Mouse (Mus musculus): ENCODE measurements around the gene 0610009B22Rik.
"Not testable (repeated sequence)": the region's sequence is repeated elsewhere in the genome, so short reads cannot be mapped to it uniquely, and the experiment has no call there.

0610009B22Rik gene

GRCm38 (mm10) chr11:51688330-51689328, at the start of gene 0610009B22Rik:
Gene 0610009B22Rik, minus strand, starts transcription at chr11:51688874.
- DNase-seq (ENCODE audit: low spot score in 2 of 2): peak; percentile 99 to 100

GRCm38 (mm10) chr11:51734218-51734617, 45.5 kb upstream of the 0610009B22Rik start:
- not testable (repeated sequence) for DNase-seq (ENCODE audit: low spot score in 2 of 2)

GRCm38 (mm10) chr11:51732883-51733282, 44.2 kb upstream of the 0610009B22Rik start:
- DNase-seq (ENCODE audit: low spot score in 2 of 2): no peak

- DNase-seq (ENCODE audit: low spot score in 2 of 2): no peak
Measured at GRCm38 (mm10) chr11:51721066-51721465, 32.4 kb upstream of the 0610009B22Rik start.

DNA sequence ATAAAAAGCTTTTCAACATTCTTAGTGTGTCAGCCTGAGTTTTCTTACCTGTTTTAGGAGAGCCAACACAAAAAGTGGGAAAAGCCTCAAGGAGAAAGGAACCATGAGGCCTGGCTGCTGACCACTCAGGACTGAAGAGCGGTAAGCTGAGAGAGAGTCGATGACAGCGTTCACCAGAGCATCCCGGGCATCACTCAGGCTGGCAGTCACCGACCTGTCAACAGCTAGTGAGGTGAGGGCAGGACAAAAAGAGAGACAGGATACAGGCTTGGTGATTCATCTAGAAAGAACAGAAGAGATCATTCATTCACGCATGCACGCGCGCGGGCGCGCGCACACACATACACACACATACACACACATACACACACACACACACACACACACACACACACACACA, 18.4 kb upstream of the 0610009B22Rik start:
- DNase-seq (ENCODE audit: low spot score in 2 of 2): no peak

DNA sequence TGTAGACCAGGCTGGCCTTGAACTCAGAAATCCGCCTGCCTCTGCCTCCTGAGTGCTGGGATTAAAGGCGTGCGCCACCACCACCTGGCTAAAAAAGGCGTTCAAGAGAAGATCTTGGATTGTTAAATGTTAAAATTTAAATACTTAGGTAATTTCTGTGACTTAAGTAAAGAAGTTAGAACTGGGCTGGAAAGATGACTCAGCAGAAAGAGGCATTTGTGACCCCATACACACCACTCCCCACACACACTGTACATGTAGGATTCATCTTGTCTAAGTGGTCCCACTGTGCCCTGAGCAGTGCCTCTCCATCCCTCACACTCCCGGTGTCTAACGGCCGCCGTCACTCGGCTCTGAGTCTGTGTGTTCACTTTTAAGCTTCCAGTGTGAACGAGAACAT, 17.8 kb upstream of the 0610009B22Rik start:
- no peak for DNase-seq (ENCODE audit: low spot score in 2 of 2)

GRCm38 (mm10) chr11:51703379-51703998, 14.8 kb upstream of the 0610009B22Rik start:
- DNase-seq (ENCODE audit: low spot score in 2 of 2): no peak

GRCm38 (mm10) chr11:51702831-51703230, 14.2 kb upstream of the 0610009B22Rik start:
- no peak for DNase-seq (ENCODE audit: low spot score in 2 of 2)

- no peak for DNase-seq (ENCODE audit: low spot score in 2 of 2)
Measured at GRCm38 (mm10) chr11:51694984-51695383, 6.3 kb upstream of the 0610009B22Rik start.

DNA sequence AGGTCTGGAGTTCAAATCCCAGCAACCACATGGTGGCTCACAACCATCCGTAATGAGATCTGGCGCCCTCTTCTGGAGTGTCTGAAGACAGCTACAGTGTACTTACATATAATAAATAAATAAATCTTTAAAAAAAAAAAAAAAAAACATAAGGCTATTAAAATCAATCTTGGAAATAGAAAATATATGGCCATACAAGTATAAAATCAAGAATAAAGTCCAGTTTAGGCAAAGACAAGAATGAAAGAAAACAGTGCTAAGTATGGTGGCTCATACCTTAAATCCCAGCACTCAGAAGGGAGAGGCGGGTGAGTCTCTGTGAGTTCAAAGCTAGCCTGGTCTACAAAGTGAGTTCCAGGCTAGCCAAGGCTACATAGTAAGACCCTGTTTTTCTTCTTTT, 1.9 kb upstream of the 0610009B22Rik start:
- not testable (repeated sequence) for DNase-seq (ENCODE audit: low spot score in 2 of 2)

- no peak for DNase-seq (ENCODE audit: low spot score in 2 of 2)
Measured at GRCm38 (mm10) chr11:51689343-51689742, 669 bp upstream of the 0610009B22Rik start.

DNA sequence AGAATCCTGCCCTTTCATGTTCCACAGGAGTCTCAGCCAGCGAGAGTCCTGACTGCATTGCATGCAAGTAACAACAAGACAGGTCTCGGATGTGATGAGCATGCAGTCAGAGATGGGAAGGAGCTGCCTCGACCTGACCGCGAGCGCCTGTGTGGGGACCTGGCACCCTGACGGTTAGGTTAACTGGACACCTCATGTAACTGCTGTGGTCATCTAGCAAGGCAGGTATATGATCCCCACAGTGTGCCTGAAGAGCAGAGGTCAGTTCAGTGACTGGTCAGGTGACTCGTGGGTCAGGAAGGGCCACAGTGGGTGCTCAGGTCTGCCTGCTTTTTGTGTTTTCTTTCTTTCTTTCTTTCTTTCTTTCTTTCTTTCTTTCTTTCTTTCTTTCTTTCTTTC, 6.7 kb downstream of the 0610009B22Rik start:
- no peak for DNase-seq (ENCODE audit: low spot score in 2 of 2)

- DNase-seq (ENCODE audit: low spot score in 2 of 2): peak; percentile 50 to 82
Measured at GRCm38 (mm10) chr11:51681324-51681975, 7.2 kb downstream of the 0610009B22Rik start.

DNA sequence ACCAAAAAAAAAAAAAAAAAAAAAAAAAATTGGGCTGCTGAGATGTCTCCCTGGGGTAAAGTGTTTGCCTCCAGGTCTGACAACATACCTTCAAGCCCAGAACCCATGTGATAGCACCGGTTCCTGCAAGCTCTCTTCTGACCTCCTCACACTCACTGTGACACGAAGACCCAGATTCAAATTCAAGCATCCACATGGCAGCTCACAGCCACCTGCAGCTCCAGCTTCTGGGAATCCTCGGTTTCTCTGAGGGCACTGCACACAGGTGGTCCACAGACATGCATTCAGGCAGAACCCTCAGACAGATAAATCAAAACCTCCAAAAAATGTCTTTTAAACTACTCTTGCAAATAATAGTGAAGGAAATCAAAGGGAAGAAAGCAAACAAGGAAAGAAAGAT, 9.2 kb downstream of the 0610009B22Rik start:
- no peak for DNase-seq (ENCODE audit: low spot score in 2 of 2)

- no peak for DNase-seq (ENCODE audit: low spot score in 2 of 2)
Measured at GRCm38 (mm10) chr11:51677737-51678418, 10.8 kb downstream of the 0610009B22Rik start.

DNA sequence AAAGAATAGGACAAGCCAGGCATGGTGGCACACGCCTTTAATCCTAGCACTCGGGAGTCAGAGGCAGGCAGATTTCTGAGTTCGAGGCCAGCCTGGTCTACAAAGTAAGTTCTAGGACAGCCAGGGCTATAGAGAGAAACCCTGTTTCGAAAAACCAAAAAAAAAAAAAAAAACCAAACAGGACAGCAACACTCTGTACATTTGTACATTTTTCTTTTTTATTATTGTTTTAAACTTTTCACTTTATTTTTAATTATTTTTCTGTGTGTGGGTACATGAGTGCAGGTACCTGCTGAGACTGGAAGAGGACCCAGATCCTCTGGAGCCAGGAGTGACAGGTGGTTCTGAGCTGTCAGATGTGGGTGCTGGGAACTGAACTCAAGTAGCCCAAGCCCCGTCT, 13.3 kb downstream of the 0610009B22Rik start:
- DNase-seq (ENCODE audit: low spot score in 2 of 2): no peak

DNA sequence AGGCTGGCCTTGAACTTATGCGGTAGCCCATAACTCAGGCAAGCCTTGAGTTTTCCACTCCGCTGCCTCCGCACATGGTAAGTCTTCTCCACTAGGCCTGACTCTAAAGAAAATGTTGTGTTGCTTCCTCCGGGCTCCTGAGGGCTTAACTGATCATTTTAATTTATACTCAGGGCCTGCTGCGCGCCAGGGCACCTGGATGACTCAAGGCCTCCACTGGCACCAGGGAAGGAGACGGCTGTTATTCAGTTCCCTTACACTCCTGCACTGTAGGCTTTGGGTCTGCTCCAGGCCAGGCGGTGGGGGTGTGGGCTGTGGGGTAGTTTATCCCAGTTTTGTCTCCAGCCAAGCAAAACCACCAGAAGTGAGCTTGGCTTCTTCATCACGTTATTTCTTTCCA, 15.4 kb downstream of the 0610009B22Rik start:
- DNase-seq (ENCODE audit: low spot score in 2 of 2): no peak

DNA sequence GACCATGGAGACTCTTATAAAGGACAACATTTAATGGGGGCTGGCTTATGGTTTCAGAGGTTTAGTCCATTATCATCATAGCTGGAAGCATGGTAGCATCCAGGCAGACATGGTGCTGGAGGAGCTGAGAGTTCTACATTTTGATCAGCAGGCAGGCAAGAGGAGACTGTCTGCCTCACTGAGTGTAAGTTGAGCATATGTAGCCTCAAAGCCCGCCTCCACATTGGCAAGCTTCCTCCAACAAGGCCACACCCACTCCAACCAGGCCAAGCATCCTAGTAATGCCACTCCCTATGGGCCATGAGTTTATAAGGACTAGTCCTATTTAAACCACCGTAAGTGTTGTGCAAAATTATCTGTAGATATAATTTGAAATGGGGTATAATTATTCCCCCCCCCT, 17.3 kb downstream of the 0610009B22Rik start:
- DNase-seq (ENCODE audit: low spot score in 2 of 2): no peak

- no peak for DNase-seq (ENCODE audit: low spot score in 2 of 2)
Measured at GRCm38 (mm10) chr11:51670846-51671245, 17.8 kb downstream of the 0610009B22Rik start.

DNA sequence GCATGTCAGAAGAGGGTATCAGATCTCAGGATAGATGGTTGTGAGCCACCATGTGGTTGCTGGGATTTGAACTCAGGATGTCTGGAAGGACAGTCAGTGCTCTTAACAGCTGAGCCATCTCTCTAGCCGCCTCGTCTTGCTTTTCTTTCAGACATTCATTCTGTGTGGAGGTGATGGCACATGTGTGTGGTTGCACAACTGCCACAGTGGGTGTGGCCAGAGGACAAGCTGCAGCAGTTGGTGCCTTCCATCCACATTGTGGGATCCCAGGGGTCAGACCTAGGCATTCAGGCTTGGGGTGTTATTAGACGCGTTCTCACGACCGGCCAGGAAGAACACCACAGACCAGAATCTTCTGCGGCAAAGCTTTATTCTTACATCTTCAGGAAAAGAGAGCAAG, 23.9 kb downstream of the 0610009B22Rik start:
- DNase-seq (ENCODE audit: low spot score in 2 of 2): not testable (repeated sequence)

DNA sequence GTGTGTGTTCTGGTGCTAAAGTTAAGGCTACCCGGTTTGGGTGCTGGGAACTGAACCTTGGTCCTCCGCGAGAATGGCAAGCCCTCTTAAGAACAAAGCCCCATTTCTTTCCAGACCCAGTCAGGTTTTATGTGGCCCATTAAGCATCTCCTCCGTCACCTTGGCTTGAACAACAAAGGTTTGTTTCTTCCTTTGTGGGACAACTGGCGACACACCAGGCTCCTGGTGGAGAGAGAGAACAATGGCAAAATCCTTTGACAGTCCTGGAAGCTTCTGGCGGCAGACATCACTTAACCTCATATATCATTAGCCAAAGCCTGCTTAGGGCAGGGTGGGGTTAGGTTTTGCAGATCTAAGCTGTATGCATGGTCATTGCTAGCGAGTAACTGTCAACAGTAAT, 26.0 kb downstream of the 0610009B22Rik start:
- DNase-seq (ENCODE audit: low spot score in 2 of 2): no peak

Data from heart, adult 9 months (tissue).